Mouse (Mus musculus) bone marrow, adult 2 months (tissue): Measurements from ENCODE around the gene Fads2.

Experiments
- CTCF ChIP-seq: fragments of 200-500 bp; IDR thresholded peaks from 2 replicates; pipeline ENCODE4 v1.5.1; 2011; ENCODE audit warnings: low read length, control low read depth; ENCODE audit not compliant: control insufficient read depth, insufficient read depth
- POLR2A ChIP-seq: fragments of 200-500 bp; IDR thresholded peaks from 2 replicates; pipeline ENCODE4 v1.6.1; 2011; ENCODE audit warnings: low read depth, mild to moderate bottlenecking, control low read depth, low read length, borderline replicate concordance; ENCODE audit not compliant: control insufficient read depth

GRCm38 (mm10) chr19:10021981-10022380 lies 79.6 kb downstream of the Fads2 start:
- TF ChIP-seq CTCF (no peak), POLR2A (no peak)
